Mouse (Mus musculus) testis, adult 2 months (tissue): ENCODE data around the gene Myadm. TPM values are rescaled to one million over a fixed set of nuclear protein-coding genes. Genes with fewer than 3 reads are reported as not detected.

Source experiments
- H3K27ac ChIP-seq: fragments of 200-500 bp; 2 replicates; pipeline ENCODE4 v1.5.1; 2012; ENCODE audit warnings: low read depth, low read length; ENCODE audit not compliant: control insufficient read depth, insufficient read depth
- H3K27me3 ChIP-seq: fragments of 200-500 bp; 2 replicates; pipeline ENCODE4 v1.6.1; 2012; ENCODE audit warnings: mild to moderate bottlenecking, low read length, moderate library complexity; ENCODE audit not compliant: control insufficient read depth, insufficient read depth
- H3K36me3 ChIP-seq: fragments of 200-500 bp; 2 replicates; pipeline ENCODE4 v1.6.1; 2012; ENCODE audit warnings: mild to moderate bottlenecking, low read length; ENCODE audit not compliant: control insufficient read depth, insufficient read depth
- H3K4me1 ChIP-seq: fragments of 200-500 bp; 2 replicates; pipeline ENCODE4 v1.6.1; 2012; ENCODE audit warnings: low read length; ENCODE audit not compliant: control insufficient read depth, insufficient read depth
- H3K4me3 ChIP-seq: fragments of 200-500 bp; 2 replicates; pipeline ENCODE4 v1.5.1; 2012; ENCODE audit warnings: low read depth, mild to moderate bottlenecking, low read length, moderate library complexity, mixed read lengths; ENCODE audit not compliant: control insufficient read depth
- CTCF ChIP-seq: fragments of 200-500 bp; IDR thresholded peaks from 2 replicates; pipeline ENCODE4 v1.5.1; 2012; ENCODE audit warnings: low read depth, mild to moderate bottlenecking, inconsistent platforms, low read length, moderate library complexity; ENCODE audit not compliant: control insufficient read depth, insufficient read depth, insufficient replicate concordance
- POLR2A ChIP-seq: fragments of 200-500 bp; IDR thresholded peaks from 2 replicates; pipeline ENCODE4 v1.6.1; 2012; ENCODE audit warnings: low read depth, mild to moderate bottlenecking, inconsistent platforms, low read length, moderate library complexity; ENCODE audit not compliant: control insufficient read depth
- polyA plus RNA-seq: library from polyadenylated mRNA; depleted of rRNA; stranded (reverse); fragments of >200 nt; gene quantifications from 2 replicates; pipeline ENCODE4 v1.2.3, GENCODE M21; 2012; rRNA removed

The Myadm gene
- polyA plus RNA-seq, 1 experiment, result 20.4 TPM

DNA sequence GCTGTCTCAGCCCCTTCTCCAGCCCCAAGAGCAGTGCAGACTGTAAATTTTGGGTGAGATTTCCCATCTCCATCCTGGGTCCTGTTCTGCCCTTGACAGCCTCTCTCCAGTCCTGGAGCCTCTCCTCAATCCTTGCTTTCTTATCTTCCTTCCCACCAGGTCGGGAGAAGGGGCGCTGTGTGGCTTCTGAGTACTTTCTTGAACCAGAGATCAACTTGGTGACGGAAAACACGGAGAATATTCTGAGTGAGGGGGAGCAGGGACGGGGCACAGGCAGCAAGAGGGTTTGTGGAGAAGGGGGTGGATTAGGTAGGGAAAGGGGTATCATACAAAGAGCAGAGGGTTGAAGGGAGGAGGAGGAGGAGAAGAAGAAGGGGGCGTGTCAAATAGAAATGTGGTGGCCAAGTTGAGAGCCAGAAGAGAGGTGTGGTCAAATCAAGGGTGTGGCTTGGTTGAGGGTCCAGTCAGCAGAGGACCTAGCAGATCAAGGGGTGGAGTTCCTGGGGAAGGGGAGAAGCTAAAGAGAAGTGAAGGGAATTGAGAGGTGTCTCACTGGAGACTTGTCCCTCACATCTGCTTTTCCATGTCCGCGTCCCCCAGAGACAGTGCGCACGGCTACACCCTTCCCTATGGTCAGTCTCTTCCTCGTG lies 49.5 kb downstream of the Myadm start:
- no peaks in the 10 kb centered on the region for H3K36me3 ChIP-seq
- H3K27me3 ChIP-seq, result no peaks in the 10 kb centered on the region
- H3K4me1 ChIP-seq, result peaks cover 7% of the 10 kb centered on the region
- H3K27ac ChIP-seq, result no peak overlapping the region
- no peak overlapping the region for H3K4me3 ChIP-seq
- no peak for TF ChIP-seq CTCF
- TF ChIP-seq POLR2A, result no peak

DNA sequence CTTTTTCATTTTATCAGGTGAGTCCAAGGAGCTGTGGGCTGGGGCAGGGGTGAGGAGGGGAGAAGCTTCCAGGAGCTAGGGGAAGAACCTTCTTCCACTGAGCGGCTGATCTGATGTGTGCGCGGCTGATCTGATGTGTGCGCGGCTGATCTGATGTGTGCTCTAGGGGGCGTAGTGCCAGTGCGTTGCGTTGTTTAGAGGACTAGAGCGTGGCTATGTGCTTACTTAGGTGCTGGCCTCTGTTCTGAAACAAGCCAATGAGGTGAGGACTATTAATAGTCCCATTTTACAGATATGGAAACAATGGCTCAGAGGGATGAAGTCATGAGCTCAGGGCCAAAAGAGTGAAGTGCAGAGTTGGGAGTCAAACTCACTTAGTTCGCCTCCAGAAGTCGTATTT lies 50.1 kb downstream of the Myadm start:
- no peaks in the 10 kb centered on the region for H3K27me3 ChIP-seq
- peaks cover 4% of the 10 kb centered on the region; the same call in 1 of the 2 replicates for H3K4me1 ChIP-seq
- H3K36me3 ChIP-seq, result no peaks in the 10 kb centered on the region
- H3K4me3 ChIP-seq, result no peak overlapping the region
- TF ChIP-seq POLR2A, result no peak
- no peak for TF ChIP-seq CTCF
- H3K27ac ChIP-seq, result no peak overlapping the region

DNA sequence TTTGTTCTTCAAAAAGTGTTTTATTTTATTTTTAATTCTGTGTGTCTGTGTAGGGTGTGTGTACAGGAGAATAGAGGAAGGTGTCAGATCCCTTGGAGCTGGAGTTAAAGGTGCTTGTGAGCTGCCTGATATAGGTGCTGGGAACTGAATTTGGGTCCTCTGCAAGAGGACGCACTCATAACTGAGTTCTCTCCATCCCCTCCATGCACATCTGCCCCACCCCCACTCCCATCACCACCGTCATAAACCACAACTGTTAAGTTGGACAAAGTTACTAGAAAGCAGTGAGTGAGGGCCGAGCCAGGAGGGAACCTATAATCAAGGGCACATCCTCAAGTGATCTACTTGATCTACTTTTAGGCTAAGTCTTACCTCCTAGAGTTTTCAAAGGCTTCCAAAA lies 55.0 kb downstream of the Myadm start:
- H3K4me1 ChIP-seq, result no peaks in the 10 kb centered on the region
- H3K27me3 ChIP-seq, result no peaks in the 10 kb centered on the region
- H3K27ac ChIP-seq, result no peak overlapping the region
- H3K36me3 ChIP-seq, result no peaks in the 10 kb centered on the region
- no peak overlapping the region for H3K4me3 ChIP-seq
- no peak for TF ChIP-seq CTCF
- no peak for TF ChIP-seq POLR2A

DNA sequence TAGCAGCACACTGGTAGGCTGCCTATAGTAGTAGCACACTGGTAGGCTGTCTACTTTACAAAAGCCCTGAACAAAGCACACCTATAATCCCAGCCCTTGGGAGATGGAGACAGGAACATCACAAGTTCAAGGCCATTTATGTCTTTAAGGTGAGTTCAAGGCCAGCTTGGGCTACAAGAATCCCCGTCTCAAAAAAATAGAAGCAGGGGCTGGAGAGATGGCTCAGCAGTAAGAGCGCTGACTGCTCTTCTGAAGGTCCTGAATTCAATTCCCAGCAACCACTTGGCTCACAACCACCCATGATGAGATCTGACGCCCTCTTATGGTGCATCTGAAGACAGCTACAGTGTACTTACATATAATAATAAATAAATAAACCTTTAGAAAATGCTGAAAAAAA lies 56.4 kb downstream of the Myadm start:
- no peak overlapping the region for H3K4me3 ChIP-seq
- no peaks in the 10 kb centered on the region for H3K27me3 ChIP-seq
- TF ChIP-seq POLR2A, result no peak
- TF ChIP-seq CTCF, result no peak
- no peaks in the 10 kb centered on the region for H3K4me1 ChIP-seq
- no peak overlapping the region for H3K27ac ChIP-seq
- H3K36me3 ChIP-seq, result no peaks in the 10 kb centered on the region

- Histone ChIP-seq H3K27me3 (no peaks in the 10 kb centered on the region), H3K4me1 (no peaks in the 10 kb centered on the region), H3K36me3 (no peaks in the 10 kb centered on the region), H3K4me3 (no peak overlapping the region), H3K27ac (no peak overlapping the region)
- TF ChIP-seq POLR2A (no peak), CTCF (no peak)
These were observed 58.7 kb downstream of the Myadm start for GRCm38 (mm10) chr7:3347366-3348287.

DNA sequence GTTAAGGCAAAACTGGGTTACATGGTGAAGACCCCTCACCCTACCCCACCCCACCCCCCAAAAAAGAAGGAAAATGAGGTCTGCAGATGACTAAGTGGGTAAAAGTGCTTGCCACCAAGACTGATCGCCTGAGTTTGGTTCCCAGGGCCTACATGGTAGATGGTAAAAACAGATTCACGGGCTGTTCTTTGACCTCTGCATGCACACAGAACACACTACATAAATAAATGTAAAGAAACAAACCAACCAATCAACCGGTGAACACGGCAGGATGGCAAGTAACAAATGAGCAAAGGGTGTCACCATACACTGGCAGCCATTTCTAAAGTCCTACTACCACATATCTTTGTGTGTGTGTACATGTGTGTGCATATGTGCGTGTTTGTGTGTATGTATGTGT lies 59.4 kb downstream of the Myadm start:
- H3K36me3 ChIP-seq, result no peaks in the 10 kb centered on the region
- H3K27me3 ChIP-seq, result no peaks in the 10 kb centered on the region
- TF ChIP-seq POLR2A (no peak), CTCF (no peak)
- no peak overlapping the region for H3K4me3 ChIP-seq
- no peak overlapping the region for H3K27ac ChIP-seq
- no peaks in the 10 kb centered on the region for H3K4me1 ChIP-seq

- H3K4me3 ChIP-seq, result no peak overlapping the region
- no peaks in the 10 kb centered on the region for H3K27me3 ChIP-seq
- no peak overlapping the region for H3K27ac ChIP-seq
- H3K36me3 ChIP-seq, result no peaks in the 10 kb centered on the region
- no peaks in the 10 kb centered on the region for H3K4me1 ChIP-seq
- no peak for TF ChIP-seq CTCF
- no peak for TF ChIP-seq POLR2A
These were observed 60.9 kb downstream of the Myadm start for GRCm38 (mm10) chr7:3349775-3350174.

Other genes starting within 250 kb of the Myadm start
- gene AU018091, start 119.9 kb upstream of the Myadm start, polyA plus RNA-seq, result 2.7 and 3.2 TPM in 2 replicates
- gene Nlrp12, start 39.3 kb upstream of the Myadm start, polyA plus RNA-seq, result 0.02 and 0.04 TPM in 2 replicates
- gene Prkcg, start 99 bp downstream of the Myadm start, polyA plus RNA-seq, result 0.68 and 1.1 TPM in 2 replicates
- 1.9 and 2.1 TPM in 2 replicates for gene Cacng7, start 43.9 kb downstream of the Myadm start, polyA plus RNA-seq
- 10.9 and 13.1 TPM in 2 replicates for gene Cacng8, start 101.6 kb downstream of the Myadm start, polyA plus RNA-seq
- 0.05 and 0.11 TPM in 2 replicates for gene Cacng6, start 135.1 kb downstream of the Myadm start, polyA plus RNA-seq
- gene Tarm1, start 213.5 kb downstream of the Myadm start, polyA plus RNA-seq, result 0.84 and 1.3 TPM in 2 replicates